Mouse (Mus musculus): ENCODE measurements around the gene Tff3.

GRCm38 (mm10) chr17:31176321-31176720, 46.9 kb upstream of the Tff3 start:
- TF ChIP-seq EP300 (IDR thresholded peaks at IDR 0.05; ENCODE audit: low read length): no peak
- TF ChIP-seq CTCF (conservative IDR thresholded peaks at IDR 0.05 in 1 of 2, IDR thresholded peaks at IDR 0.05 in 1 of 2; ENCODE audit: low read depth in 2 of 2, low read length in 2 of 2): no peak
- TF ChIP-seq POLR2A (IDR thresholded peaks at IDR 0.05; ENCODE audit: low read depth, low read length): no peak

Data from CH12.LX (cell line).